Mouse (Mus musculus) liver, embryonic 11.5 days (tissue): ENCODE measurements around the gene Csf3r. TPM values are rescaled to one million over a fixed set of nuclear protein-coding genes. Genes with fewer than 3 reads are reported as not detected.
A peak's percentile ranks its signal among the peaks of the same experiment; 100 is the strongest.

ENCODE experiments used
- ATAC-seq: fragments of 200-750 bp; cut with Nextera tagmentation; replicated peaks from 2 replicates; pipeline ENCODE4 v1.8.0; 2017; ENCODE audit warnings: moderate number of reproducible peaks, mild to moderate bottlenecking, moderate TSS enrichment, moderate library complexity; ENCODE audit not compliant: low FRiP score
- DNase-seq: peaks from one replicate; pipeline ENCODE4 v3.0.0-alpha.2; 2017; ENCODE audit warnings: low spot score
- H3K27ac ChIP-seq: fragments of 300-500 bp; sonication (generic); 2 replicates; pipeline ENCODE4 v1.5.1; 2014; ENCODE audit warnings: mild to moderate bottlenecking, low read depth, low read length, control low read depth
- H3K27me3 ChIP-seq: fragments of 300-500 bp; sonication (generic); replicated peaks from 2 replicates; pipeline ENCODE4 v1.6.1; 2014; ENCODE audit warnings: low read length, mixed read lengths; ENCODE audit not compliant: control insufficient read depth, insufficient read depth
- H3K36me3 ChIP-seq: fragments of 300-500 bp; sonication (generic); 2 replicates; pipeline ENCODE4 v1.6.1; 2014; ENCODE audit warnings: mild to moderate bottlenecking, low read length, moderate library complexity, mixed read lengths; ENCODE audit not compliant: control insufficient read depth, insufficient read depth
- H3K4me1 ChIP-seq: fragments of 300-500 bp; sonication (generic); replicated peaks from 2 replicates; pipeline ENCODE4 v1.6.1; 2014; ENCODE audit warnings: low read length, mixed read lengths; ENCODE audit not compliant: control insufficient read depth, insufficient read depth
- H3K4me2 ChIP-seq: fragments of 300-500 bp; sonication (generic); 2 replicates; pipeline ENCODE4 v1.6.1; 2014; ENCODE audit warnings: mild to moderate bottlenecking, control low read depth, moderate library complexity
- H3K4me3 ChIP-seq: fragments of 300-500 bp; sonication (generic); 2 replicates; pipeline ENCODE4 v1.5.1; 2014; ENCODE audit warnings: low read depth, low read length, control low read depth
- H3K9ac ChIP-seq: fragments of 300-500 bp; sonication (generic); 2 replicates; pipeline ENCODE4 v1.6.1; 2014; ENCODE audit warnings: low read depth, low read length, control low read depth
- H3K9me3 ChIP-seq: fragments of 300-500 bp; sonication (generic); 2 replicates; pipeline ENCODE4 v1.6.1; 2016; ENCODE audit warnings: low read length, inconsistent platforms, mixed read lengths; ENCODE audit not compliant: control insufficient read depth
- WGBS: fragments of 180-500 bp; shearing (Covaris S2); extraction: QIAGEN DNeasy Blood & Tissue Kit; methylation state at CpG from one replicate; pipeline ENCODE4 v1.1.7; 2014; 5-methylcytosine and 5-hydroxymethylcytosine counted together
- polyA plus RNA-seq: library from polyadenylated mRNA; unstranded; fragments of >200 nt; fragmentation: Nextera tagmentation; extraction: Ambion mirVana; gene quantifications from 2 replicates; pipeline ENCODE4 v1.2.1, GENCODE M21; 2014

Gene Csf3r
- polyA plus RNA-seq, 1 experiment from 2014 or later = 3.1 TPM

DNA sequence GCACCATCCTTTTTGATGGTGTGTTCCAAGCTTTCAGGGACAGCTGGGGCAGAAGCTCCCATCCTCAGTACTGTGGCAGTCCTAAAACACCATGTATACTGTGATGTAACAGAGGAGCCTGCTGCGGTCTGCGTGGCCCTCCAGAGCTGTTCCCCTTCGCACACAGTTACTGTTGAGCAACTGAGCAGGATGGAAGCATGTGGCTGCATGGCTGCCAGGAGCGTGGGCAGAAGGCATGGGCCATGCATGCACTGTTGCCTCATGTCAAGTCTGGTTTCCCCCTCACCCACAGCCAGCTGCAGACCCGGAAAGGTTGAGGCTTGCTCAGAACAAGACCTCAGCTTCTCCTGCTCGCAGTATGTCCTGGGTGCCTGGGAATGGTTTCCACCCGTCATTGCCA, 40.9 kb downstream of the Csf3r start:
- ATAC-seq (no peak), DNase-seq (no peak)
- no peaks in the 10 kb centered on the region for H3K4me1 ChIP-seq
- no peak overlapping the region for H3K27ac ChIP-seq
- H3K4me2 ChIP-seq = no peak overlapping the region
- H3K36me3 ChIP-seq = no peaks in the 10 kb centered on the region
- H3K9ac ChIP-seq = no peak overlapping the region
- no peaks in the 10 kb centered on the region for H3K9me3 ChIP-seq
- H3K27me3 ChIP-seq = no peaks in the 10 kb centered on the region
- no peak overlapping the region for H3K4me3 ChIP-seq
- WGBS = 80% methylated on average over 7 of the region's 7 CpGs

GRCm38 (mm10) chr4:126067401-126068077, 43.2 kb downstream of the Csf3r start:
- no peak overlapping the region for H3K9ac ChIP-seq
- H3K4me3 ChIP-seq = no peak overlapping the region
- no peak overlapping the region for H3K4me2 ChIP-seq
- no peaks in the 10 kb centered on the region for H3K36me3 ChIP-seq
- ATAC-seq (no peak), DNase-seq (no peak)
- 76% methylated on average over 15 of the region's 15 CpGs for WGBS
- H3K27me3 ChIP-seq = no peaks in the 10 kb centered on the region
- no peak overlapping the region for H3K27ac ChIP-seq
- no peaks in the 10 kb centered on the region for H3K9me3 ChIP-seq
- no peaks in the 10 kb centered on the region for H3K4me1 ChIP-seq

GRCm38 (mm10) chr4:126068842-126069241, 44.5 kb downstream of the Csf3r start:
- DNase-seq (no peak), ATAC-seq (no peak)
- 69% methylated on average over 6 of the region's 6 CpGs for WGBS
- no peak overlapping the region for H3K9ac ChIP-seq
- H3K36me3 ChIP-seq = no peaks in the 10 kb centered on the region
- no peaks in the 10 kb centered on the region for H3K4me1 ChIP-seq
- H3K27ac ChIP-seq = no peak overlapping the region
- no peak overlapping the region for H3K4me3 ChIP-seq
- H3K9me3 ChIP-seq = no peaks in the 10 kb centered on the region
- H3K4me2 ChIP-seq = no peak overlapping the region
- no peaks in the 10 kb centered on the region for H3K27me3 ChIP-seq

- WGBS = 76% methylated on average over 6 of the region's 6 CpGs
- no peak overlapping the region for H3K27ac ChIP-seq
- no peak overlapping the region for H3K4me3 ChIP-seq
- H3K36me3 ChIP-seq = no peaks in the 10 kb centered on the region
- no peak for DNase-seq
- 0 out of 2 replicates have a peak, but pooled peaks cover 2% of the 10 kb centered on the region for H3K9me3 ChIP-seq
- H3K4me1 ChIP-seq = no peaks in the 10 kb centered on the region
- no peak for ATAC-seq
- H3K4me2 ChIP-seq = no peak overlapping the region
- H3K9ac ChIP-seq = no peak overlapping the region
- no peaks in the 10 kb centered on the region for H3K27me3 ChIP-seq
Measured at GRCm38 (mm10) chr4:126077833-126078232, 53.5 kb downstream of the Csf3r start.

- no peaks in the 10 kb centered on the region for H3K36me3 ChIP-seq
- H3K4me3 ChIP-seq = no peak overlapping the region
- WGBS = 75% methylated on average over 4 of the region's 4 CpGs
- H3K4me1 ChIP-seq = no peaks in the 10 kb centered on the region; the same call in 1 of the 2 replicates
- no peaks in the 10 kb centered on the region for H3K27me3 ChIP-seq
- no peak overlapping the region for H3K9ac ChIP-seq
- ATAC-seq (no peak), DNase-seq (no peak)
- 0 out of 2 replicates have a peak, but pooled peaks cover 2% of the 10 kb centered on the region for H3K9me3 ChIP-seq
- H3K27ac ChIP-seq = no peak overlapping the region
- H3K4me2 ChIP-seq = no peak overlapping the region
Measured at GRCm38 (mm10) chr4:126079266-126079665, 54.9 kb downstream of the Csf3r start.

DNA sequence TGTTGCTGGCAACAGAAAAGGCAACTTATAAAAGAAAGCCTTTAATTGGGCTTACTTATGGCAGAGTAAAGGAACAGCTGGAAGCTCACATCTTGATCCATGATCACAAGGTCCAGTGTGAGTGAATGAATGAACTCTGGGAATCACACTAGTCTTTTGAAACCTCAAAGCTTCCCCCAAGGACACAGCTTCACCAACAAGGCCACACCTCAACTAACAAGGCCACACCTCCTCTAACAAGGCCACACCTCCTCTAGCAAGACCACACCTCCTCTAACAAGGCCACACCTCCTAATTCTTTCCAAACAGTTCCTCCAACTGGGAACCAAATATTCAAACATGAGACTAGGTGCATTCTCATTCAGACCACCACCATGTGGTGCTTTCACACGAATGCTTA, 57.3 kb downstream of the Csf3r start:
- no peak overlapping the region for H3K4me2 ChIP-seq
- WGBS = 88% methylated on average over 1 of the region's 1 CpGs
- no peaks in the 10 kb centered on the region; the same call in 1 of the 2 replicates for H3K4me1 ChIP-seq
- no peak for ATAC-seq
- no peaks in the 10 kb centered on the region for H3K36me3 ChIP-seq
- H3K4me3 ChIP-seq = no peak overlapping the region
- DNase-seq = no peak
- H3K27ac ChIP-seq = no peak overlapping the region
- no peak overlapping the region for H3K9ac ChIP-seq
- H3K9me3 ChIP-seq = 0 out of 2 replicates have a peak, but pooled peaks cover 2% of the 10 kb centered on the region
- H3K27me3 ChIP-seq = no peaks in the 10 kb centered on the region

DNA sequence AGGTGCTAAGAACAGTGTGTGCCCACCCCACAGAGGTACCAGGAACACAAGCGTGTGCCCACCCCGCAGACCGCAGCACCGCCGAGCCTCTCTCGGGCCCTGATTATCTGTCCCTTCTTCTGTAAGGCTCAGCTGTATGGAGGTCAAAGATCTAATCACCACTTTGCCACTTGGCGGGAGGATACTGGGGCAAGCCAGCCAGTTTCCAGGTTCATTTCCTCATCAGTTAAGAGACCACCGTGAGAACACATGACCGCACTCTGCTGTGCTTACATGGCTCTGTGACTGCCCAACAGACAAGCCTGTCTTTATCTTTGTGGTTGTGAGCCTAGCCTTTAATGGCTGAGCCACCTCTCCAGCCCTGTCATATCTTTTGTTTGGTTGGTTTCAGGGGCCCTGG, 58.7 kb downstream of the Csf3r start:
- H3K9ac ChIP-seq = no peak overlapping the region
- H3K27me3 ChIP-seq = no peaks in the 10 kb centered on the region
- no peaks in the 10 kb centered on the region for H3K36me3 ChIP-seq
- H3K4me1 ChIP-seq = no peaks in the 10 kb centered on the region; the same call in none of the 2 replicates
- WGBS = 61% methylated on average over 9 of the region's 9 CpGs
- DNase-seq = no peak
- no peak overlapping the region for H3K27ac ChIP-seq
- H3K4me3 ChIP-seq = no peak overlapping the region
- ATAC-seq = peak; percentile 28; the same call in 1 of the 2 replicates
- no peak overlapping the region for H3K4me2 ChIP-seq
- 0 out of 2 replicates have a peak, but pooled peaks cover 2% of the 10 kb centered on the region for H3K9me3 ChIP-seq

DNA sequence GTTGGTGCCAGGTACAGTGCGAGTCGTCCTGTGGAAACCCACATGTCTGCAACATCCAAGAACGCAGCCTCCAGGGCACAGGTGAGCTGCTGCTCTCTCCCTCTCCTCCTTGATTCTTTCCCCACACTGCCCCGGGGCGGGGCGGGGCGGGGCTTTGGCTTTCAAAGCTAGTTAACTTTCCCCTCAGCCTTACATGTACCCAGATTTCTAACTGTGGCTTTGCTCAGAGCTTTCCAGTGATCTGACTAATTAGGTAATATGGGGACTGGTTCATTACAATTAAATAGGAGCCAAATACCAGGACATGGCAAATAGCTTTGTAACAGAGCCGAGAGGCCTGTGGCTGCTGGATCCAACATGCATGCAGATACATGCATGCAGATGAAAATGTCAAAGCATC, 60.0 kb downstream of the Csf3r start:
- WGBS = 72% methylated on average over 8 of the region's 8 CpGs

GRCm38 (mm10) chr4:126085996-126086576, 61.7 kb downstream of the Csf3r start:
- peak; percentile 78 for DNase-seq
- peak; percentile 78 for ATAC-seq
- WGBS = 28% methylated on average over 7 of the region's 7 CpGs
- no peaks in the 10 kb centered on the region; the same call in none of the 2 replicates for H3K4me1 ChIP-seq
- H3K4me2 ChIP-seq = no peak overlapping the region
- no peak overlapping the region for H3K27ac ChIP-seq
- no peak overlapping the region for H3K4me3 ChIP-seq
- H3K9me3 ChIP-seq = 0 out of 2 replicates have a peak, but pooled peaks cover 2% of the 10 kb centered on the region
- no peak overlapping the region for H3K9ac ChIP-seq
- no peaks in the 10 kb centered on the region for H3K36me3 ChIP-seq
- H3K27me3 ChIP-seq = no peaks in the 10 kb centered on the region

More for the DNA sequence above, 60.0 kb downstream of the Csf3r start:
- Histone ChIP-seq H3K4me3 (no peak overlapping the region), H3K27ac (no peak overlapping the region), H3K36me3 (no peaks in the 10 kb centered on the region), H3K27me3 (no peaks in the 10 kb centered on the region), H3K4me2 (no peak overlapping the region), H3K4me1 (no peaks in the 10 kb centered on the region; the same call in none of the 2 replicates), H3K9me3 (0 out of 2 replicates have a peak, but pooled peaks cover 2% of the 10 kb centered on the region), H3K9ac (no peak overlapping the region)
- DNase-seq (no peak), ATAC-seq (no peak)
